Mouse (Mus musculus): ENCODE data around the gene Ftsj1.

Ftsj1 gene

DNA sequence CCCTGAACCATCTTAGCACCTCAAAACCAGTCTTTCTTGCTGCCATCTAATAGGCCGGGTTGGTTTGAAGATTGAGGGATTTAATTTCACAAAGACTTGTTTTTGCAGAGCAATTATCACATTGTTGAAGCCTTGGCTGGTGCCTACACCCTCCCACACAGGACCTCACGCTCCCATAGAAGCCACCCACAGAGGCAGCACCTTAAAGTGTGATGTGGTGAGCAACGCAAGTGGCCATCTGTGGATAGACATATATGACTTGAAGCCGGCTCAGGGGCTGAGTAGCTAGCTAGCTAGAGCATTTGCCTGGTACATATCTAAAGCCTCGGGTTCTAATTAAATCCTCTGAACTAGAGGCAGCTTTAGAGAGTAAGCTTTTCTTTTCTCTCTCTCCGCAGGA lies 34.8 kb downstream of the Ftsj1 start:
- DNase-seq, result no peak

DNA sequence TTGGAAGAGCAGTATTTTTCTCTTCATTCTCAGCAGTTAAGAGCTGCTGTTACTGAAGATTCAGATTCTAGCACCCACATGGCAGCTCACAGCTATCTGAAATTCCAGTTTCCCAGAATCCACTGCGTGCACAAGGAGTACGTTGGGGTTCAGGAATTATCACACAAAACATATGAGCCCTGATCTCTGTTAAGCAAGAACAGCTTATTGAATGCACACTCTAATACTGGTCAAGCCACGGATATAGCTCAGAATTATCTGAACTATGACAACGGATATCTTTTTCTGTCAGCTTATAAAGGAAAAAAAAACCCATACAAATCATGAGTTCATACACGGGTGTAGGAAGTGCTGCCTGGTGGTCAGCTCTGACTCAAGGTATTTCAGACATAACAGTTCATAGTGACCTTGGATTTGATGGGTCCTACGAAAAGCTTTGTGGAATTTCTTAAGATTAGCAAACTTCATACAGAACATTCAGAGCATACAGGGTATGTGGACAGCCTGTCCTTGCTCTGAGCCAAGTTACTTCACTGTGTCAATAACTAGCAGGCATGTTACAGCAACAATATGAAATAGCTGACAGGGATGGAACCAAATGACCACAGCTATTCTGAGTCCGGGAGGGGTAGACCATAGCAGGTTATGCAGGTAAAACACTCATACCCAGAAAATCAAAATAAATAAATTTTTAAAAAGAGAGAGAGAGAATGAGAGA lies 40.6 kb downstream of the Ftsj1 start:
- DNase-seq, result no peak

DNA sequence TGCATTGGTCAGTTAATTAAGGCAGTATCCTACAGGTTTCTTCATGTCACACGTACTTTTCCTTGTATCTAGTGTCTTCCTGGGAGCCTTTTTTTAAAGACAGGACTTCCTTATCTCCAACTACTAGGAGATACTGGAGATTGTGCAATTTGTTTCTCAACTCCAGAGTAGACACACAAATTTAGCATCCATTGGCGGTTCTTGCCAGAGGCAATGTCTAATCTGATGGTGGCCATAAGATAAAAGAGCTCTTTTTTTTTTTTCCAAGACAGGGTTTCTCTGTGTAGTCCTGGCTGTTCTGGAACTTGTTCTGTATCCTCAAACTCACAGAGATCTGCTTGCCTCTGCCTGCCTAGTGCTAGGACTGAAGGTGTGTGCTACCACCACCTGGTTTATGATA lies 42.5 kb downstream of the Ftsj1 start:
- no peak for DNase-seq

DNA sequence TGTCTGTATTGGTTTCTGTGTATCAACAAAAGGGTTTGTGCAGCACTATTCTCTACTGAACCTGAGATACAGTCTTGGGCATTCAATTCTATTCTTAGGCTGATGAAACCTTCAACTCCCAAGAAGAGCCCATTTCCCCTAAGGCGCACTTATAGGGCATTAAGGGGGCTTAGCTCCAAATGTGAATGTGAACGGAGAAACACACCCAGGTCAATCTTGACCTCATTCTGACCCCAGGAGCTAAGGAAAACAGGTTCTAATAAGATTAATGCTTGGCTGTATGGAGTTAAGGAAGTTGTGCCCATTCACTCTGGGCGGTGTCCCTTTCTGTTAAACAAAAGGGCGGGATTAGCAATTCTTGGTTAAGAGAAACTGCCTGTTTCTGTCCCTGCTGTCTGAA lies 45.0 kb downstream of the Ftsj1 start:
- no peak for DNase-seq

DNA sequence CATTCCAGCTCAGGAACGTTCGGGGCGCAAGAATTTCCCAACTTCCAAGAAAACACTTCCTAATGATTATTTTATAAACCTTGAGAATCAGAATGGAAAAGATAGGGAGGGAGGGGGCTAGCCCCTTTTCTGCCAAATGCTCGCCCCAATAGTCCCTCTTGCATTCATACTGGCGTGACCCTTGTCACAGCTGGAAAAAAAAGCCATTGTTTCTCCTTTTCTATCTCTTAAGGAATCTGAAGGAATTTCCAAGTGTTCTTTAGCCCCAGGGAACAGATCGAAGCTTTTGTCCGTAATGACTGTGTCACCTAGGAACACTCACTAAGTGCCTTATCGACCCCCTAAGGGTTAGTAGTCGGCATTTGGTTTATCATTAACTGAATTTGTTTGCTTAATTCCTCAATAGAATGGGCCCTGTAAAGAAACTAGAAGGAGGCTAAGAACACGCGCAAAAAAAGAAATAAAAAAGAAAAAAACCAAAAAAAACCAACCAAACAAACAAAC lies 45.5 kb downstream of the Ftsj1 start:
- DNase-seq, result no peak

DNA sequence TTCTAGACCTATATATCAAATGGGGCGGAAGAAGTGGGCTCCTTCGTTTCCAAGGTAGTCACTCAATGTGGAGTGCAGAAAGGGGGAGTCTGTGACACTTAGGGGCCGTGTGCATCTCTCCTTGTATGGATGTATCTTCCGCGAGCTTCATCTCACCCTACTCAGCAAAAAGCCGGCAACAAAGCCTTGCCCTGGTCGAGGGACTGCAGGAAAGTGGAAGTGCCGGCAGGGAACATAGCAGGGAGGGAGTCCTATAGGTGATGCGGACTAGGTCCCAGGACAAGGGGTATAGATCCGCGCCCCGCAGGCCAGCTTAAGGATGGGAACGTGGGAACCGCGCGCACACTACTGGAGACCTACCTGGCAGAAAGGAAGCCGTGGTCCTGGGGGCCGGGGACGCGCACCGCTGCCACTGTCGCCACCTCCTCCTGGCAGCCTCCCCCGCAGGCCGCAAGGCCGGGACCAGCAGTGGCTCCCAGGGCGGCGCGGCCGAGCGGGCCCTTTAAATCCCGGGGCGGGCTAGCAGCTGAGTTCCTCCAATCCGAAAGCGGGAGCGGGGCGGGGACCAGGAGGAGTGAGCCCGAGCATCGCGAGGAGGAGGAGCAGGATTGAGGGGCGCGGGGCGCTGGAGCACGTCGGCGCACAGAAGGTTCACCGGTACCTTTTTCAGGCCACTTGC lies 46.1 kb downstream of the Ftsj1 start, which contains the start of gene Porcn:
Gene Porcn (minus strand): TSS at position 511 of the 679 bp plus-strand sequence.
- DNase-seq, result peak; percentile 38 to 58

DNA sequence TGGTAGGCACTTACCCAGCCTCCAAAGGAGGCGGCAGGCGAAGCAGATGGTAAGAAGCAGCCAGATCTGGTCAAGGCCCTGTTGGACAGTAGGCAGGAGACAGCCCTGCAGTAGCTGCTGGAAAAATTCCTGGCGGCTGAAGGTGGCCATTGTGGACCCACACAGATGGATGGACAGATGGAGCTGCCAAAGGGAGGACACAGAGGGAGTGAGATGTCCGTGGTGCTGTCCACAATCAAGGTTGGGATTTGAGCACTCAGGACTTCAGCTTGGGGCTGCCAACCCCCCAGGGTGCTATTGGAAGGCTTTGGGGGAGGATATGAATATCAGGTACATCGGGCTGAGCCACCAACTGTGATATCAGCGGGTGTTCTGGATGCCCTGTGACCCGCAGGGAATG lies 46.7 kb downstream of the Ftsj1 start:
- no peak for DNase-seq

DNA sequence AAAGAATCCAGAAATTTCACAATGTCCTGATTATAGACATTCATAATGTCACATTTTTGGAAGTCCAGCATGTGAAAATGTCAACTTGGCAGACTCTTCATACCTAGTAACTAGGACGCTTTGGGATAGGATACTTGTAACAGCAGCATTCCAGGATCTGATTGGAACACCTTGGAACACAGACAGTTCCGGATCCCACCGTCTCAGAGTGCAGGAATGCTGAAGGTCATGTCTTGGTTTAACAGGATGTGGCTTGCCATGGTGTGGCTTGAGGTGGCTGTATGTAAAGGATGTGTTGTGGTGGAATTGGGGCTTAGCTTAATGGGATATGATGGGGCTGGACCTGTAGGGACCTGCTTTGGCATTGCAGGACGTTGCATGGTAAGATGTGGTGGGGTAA lies 47.1 kb downstream of the Ftsj1 start:
- DNase-seq, result no peak

DNA sequence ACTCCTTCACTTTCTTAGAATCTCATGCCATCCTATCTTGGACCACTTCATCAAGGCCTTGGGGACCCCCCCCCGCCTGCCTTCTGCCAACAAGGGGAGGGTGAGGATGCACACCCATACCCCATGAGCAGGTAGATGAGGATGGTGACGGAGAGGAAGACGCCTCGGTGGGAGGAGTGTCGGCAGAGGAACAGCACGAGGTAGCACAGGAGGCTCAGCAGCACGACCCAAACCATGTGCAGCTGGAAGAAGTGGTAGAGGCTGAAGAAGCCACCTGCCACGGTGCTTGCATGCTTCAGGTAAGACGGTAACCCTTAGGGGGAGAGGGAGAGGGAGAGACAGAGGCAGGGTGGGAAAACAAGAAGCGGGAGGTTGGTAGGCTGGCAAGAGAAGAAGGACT lies 48.1 kb downstream of the Ftsj1 start:
- DNase-seq, result no peak

DNA sequence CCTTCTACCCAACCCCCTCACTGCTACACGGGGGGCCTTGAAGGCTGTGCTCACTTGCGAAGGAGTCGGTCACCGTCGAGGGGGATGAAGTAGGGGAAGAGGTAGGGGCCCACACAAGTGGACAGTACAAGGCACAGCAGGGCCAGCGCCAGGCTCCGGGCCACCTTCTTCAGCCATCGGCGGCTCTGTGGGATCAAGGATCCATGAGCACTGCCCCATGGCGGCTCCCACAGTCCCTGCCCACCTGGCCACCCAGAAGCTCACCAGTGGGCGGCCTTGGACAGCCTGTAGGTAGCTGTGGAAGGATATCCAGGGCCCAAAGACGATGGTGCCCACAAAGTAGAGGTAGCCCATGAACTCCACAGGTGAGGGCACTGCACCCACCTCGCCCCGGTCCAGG lies 49.1 kb downstream of the Ftsj1 start:
- DNase-seq, result no peak

DNA sequence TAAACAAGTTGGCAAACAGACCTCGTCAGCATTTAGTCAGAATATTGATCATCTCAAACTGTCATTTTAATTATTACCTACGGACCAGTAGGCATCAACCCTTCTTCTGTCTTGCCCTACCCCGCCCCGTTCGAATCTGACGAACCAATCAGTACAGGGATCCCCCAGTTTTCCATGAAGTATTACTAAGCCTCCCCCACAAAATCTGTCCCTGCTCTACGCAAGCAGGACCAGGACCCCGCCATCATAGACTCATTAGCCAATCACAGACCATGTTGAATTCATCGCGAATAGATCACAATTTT lies 58.8 kb downstream of the Ftsj1 start, which contains the start of gene Ebp:
Gene Ebp (minus strand): TSS at position 94 of the 305 bp plus-strand sequence.
- no peak for DNase-seq

DNA sequence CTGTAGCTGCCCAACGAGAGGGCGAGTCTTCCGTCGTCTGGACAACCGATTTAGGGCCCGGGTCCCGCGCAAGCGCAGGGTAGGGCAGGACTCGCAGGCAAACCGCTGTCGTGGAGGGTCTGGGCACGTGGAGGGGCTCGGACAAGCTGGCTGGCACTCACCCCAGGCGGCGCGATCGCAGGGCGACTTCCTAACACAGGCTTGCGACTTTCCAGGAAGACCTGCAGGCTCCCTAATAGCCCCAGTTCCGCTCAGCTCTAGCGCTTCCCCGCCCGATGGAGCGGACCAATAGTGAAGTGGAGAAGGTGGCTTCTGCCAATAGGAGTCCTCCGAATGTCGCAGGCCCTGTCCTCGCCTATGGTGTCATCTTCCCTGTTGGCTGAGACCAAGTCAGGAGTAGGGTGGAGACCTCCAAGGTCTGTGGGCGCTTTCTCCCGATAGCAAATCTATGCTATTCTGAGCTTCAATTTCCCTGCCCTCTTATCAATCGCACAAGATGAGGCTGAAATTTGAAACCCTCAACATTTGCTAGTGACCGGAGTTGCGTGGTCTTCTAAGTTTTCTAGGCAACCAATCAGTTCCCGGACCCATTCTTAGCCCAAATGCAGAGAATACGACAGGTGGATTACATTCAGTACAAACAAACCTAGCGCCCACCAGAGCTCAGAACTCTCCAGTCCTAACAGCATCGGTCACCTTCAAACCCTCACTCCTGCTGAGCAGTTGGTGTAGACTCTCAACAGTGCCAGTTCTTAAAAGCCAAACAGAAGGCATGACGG lies 59.4 kb downstream of the Ftsj1 start:
- peak; percentile 71 to 78 for DNase-seq

DNA sequence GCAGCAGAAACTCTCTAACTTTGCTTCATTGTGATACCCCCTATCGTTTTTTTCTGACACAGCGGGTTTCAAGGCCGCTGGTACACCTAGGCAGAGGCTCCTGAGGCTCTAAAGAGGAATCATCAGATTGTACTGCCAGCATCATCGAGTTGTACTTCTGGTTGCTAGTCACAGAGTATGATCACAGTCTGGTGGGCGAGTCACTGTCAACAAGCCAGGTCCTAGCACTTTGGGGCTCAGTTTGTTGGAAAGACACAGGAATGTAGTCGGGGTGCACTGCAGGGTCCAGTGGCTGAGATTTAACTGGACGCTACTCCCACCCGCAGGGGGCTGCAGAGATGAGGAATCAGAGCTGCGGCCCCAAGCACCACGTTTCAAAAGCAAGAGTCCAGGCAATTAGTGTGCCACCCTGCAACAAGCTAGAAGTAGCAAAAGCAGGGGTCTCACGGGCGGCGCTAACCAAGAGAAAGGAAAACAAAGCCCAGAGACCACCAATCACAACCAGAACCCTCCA lies 60.0 kb downstream of the Ftsj1 start:
- no peak for DNase-seq
